Mouse (Mus musculus): ENCODE data around the gene Zc3hav1l.

Zc3hav1l gene

DNA sequence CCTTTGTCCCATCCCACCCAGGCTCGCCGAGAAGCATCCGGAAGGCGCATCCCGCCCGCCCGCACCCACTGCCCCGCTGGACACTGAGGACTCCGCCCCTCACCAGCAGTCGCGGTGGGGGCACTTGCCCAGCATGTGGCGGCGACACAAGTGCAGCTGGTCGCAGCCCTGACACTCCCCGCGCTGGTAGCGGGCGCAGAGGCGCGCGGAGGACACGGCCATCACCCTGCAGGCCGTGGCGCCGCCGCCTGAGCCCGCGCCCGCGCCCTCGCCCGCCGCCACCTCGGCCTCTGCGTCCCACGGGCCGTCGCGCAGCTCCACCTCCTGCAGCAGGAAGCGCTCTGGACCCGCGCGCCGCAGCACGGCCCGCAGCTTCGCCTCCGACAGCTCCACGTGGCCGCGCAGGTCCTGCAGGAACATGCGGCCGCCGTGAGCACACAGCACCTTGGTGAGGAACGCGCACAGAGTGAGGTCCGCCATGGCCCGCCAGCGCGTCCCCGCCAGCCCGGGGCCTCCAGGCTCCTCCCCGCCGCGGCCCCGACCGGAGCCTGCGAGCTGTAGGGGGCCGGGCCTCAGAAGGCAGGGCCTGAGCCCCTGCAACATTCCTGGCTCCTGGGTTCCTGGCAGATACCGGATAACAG lies at the start of gene Zc3hav1l:
TSS of gene Zc3hav1l (minus strand) at position 499 of the 641 bp plus-strand sequence.
- peak; percentile 19 to 48 for DNase-seq (ENCODE audit: low spot score in 2 of 2)

GRCm38 (mm10) chr6:38347875-38348274 lies 48.8 kb upstream of the Zc3hav1l start:
- no peak for DNase-seq (ENCODE audit: low spot score in 2 of 2)

- no peak for DNase-seq (ENCODE audit: low spot score in 2 of 2)
These were observed 46.7 kb upstream of the Zc3hav1l start for GRCm38 (mm10) chr6:38345796-38346195.

DNA sequence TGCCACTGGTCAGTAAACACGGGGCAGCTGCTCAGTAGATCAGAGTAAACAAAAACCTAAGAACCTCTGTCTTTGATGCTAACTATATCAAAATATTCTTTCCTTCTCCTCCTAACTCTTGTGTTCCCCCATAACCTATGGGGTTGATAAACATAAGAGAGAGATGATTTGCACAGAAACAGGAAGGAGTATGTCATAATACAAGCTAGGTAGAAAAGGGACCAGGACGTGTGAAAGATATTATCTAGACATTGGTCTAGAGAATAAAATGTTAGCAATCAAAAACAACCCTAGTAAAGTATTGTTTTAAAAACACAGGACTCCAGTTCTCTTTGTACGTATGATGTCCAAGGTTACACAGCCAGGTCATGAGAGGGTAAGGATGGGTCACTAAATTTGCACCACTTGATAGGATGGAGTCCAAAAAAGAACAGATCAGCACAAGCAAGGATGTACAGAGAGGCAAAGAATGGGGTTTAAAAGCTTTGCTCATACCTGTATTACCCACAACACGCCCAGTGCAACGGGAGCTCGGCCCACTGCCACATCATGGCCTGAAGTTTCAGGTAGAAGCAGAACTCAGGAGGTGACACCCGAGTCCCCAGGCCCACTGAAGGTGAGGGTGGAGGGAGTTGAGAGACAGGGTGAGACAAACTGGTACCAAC lies 45.1 kb upstream of the Zc3hav1l start:
- no peak for DNase-seq (ENCODE audit: low spot score in 2 of 2)

DNA sequence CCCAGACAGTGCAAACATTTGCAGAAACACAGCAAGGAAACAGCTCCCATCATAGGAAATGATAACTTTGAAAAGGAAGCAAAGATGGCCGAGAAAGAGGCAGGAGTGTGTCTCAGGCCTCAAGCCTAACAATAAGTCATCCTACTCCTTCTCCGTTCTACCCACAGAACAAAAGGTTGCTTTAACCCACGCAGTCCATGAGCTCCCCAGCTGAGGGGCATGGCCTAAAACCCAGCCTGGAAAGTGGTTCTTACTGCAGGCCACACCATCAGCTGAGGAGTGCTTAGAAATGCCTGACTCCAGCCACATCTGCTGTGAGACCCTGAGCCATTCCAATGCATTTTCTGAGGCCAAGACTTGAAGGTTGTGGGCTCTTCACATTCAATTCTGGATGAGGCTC lies 44.5 kb upstream of the Zc3hav1l start:
- no peak for DNase-seq (ENCODE audit: low spot score in 2 of 2)

DNA sequence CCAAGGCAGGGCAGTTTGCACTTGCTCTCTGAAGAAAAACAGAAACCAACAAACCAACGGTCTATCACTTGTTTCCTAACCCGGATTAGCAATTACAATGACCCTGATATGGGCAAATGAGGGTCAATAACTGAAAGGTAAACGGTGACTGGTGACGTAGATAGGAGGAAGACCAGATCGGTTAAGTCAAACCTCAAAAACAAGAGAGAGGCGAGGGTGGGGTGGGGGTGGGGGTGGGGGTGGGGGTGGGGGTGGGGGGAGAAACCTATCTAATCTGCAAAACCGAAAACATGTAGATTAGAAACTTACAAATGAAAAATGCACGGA lies 43.6 kb upstream of the Zc3hav1l start:
- no peak for DNase-seq (ENCODE audit: low spot score in 2 of 2)

GRCm38 (mm10) chr6:38341751-38342665 lies 42.9 kb upstream of the Zc3hav1l start:
- DNase-seq (ENCODE audit: low spot score in 2 of 2): no peak

GRCm38 (mm10) chr6:38339078-38339477 lies 40.0 kb upstream of the Zc3hav1l start:
- DNase-seq (ENCODE audit: low spot score in 2 of 2): no peak

DNA sequence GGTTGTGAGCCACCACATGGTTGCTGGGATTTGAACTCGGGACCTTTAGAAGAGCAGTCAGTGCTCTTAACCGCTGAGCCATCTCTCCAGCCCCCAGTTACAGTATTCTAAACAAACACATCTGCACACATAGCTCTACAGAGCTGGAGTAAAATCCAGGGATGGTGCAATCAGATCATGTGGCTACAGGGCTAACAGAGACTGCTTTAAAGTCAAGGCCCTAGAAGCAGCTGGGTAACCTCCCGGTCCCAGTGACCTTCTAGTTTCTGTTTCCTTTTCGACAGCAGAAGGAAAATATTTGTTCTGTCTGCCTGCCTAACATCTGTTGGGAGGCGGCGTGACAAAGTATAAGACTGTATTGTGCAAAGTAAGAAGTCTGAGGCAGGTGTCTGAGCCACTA lies 38.9 kb upstream of the Zc3hav1l start:
- DNase-seq (ENCODE audit: low spot score in 2 of 2): no peak

DNA sequence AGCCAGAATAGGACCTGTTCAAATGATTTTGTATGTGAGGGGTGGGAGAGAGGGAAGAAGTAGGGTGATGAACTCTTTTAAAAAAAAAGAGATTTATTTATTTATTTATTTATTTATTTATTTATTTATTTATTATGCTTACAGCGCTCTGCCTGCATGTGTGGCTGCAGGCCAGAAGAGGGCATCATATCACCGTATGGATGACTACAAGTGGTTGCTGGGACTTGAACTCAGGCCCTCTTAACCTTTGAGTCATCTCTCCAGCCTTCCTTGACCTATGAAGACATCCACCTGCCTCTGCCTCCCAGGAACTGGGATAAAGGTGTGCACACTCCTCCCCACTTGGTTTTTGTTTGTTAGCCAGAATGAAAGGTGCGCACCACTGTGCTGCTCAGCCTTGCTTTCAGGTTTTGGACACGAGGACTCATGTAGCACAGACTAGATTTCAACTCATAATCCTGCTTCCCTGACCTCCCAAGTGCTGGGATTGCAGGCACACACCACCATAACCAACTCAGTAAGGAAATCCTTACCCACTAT lies 38.2 kb upstream of the Zc3hav1l start:
- no peak for DNase-seq (ENCODE audit: low spot score in 2 of 2)

GRCm38 (mm10) chr6:38335264-38335663 lies 36.2 kb upstream of the Zc3hav1l start:
- DNase-seq (ENCODE audit: low spot score in 2 of 2): no peak

- DNase-seq (ENCODE audit: low spot score in 2 of 2): peak; percentile 14 to 31
These were observed 27.5 kb upstream of the Zc3hav1l start for GRCm38 (mm10) chr6:38326596-38326995.

GRCm38 (mm10) chr6:38320621-38321020 lies 21.6 kb upstream of the Zc3hav1l start:
- DNase-seq (ENCODE audit: low spot score in 2 of 2): no peak

DNA sequence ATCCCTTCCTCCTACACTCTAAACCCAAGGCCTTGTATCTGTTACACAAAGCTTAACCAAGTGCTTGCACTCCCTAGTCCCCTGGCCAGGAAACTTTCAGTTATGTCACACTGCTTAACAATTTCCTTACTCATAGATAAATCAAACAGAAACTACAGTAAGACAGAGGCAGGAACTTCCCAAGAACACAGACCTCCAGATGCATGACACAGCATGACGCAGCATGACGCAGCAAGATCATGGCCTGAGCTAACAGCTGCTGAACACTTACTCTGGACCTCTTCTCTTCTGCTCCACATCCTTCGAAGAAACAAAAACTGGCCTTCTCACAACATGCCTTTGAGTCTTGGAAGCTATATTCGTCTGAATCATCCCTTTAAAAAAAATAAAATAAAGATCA lies 17.0 kb upstream of the Zc3hav1l start:
- DNase-seq (ENCODE audit: low spot score in 2 of 2): no peak

GRCm38 (mm10) chr6:38309741-38310140 lies 10.7 kb upstream of the Zc3hav1l start:
- no peak for DNase-seq (ENCODE audit: low spot score in 2 of 2)

GRCm38 (mm10) chr6:38304981-38305380 lies 5.9 kb upstream of the Zc3hav1l start:
- no peak for DNase-seq (ENCODE audit: low spot score in 2 of 2)

DNA sequence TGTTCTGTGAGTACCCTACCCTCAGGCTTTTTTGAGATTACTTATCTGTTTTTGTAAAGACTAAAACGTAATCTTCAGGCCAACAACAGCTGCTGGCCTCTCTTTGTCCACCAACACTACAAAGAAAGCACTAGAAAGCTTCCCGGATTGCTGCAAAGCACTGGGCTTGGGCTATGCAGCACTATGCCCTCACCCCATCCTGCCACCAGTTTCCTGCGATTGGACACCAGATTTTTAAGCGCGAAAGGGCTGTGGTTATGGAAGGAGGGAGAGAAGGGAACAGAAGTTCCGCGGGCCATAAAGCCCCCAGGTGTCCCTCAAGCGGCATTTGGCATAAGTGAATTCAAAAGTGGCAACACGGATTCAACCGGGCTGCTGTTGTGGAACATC lies 818 bp downstream of the Zc3hav1l start:
- no peak for DNase-seq (ENCODE audit: low spot score in 2 of 2)

GRCm38 (mm10) chr6:38297580-38298245 lies 1.3 kb downstream of the Zc3hav1l start:
- DNase-seq (ENCODE audit: low spot score in 2 of 2): no peak

DNA sequence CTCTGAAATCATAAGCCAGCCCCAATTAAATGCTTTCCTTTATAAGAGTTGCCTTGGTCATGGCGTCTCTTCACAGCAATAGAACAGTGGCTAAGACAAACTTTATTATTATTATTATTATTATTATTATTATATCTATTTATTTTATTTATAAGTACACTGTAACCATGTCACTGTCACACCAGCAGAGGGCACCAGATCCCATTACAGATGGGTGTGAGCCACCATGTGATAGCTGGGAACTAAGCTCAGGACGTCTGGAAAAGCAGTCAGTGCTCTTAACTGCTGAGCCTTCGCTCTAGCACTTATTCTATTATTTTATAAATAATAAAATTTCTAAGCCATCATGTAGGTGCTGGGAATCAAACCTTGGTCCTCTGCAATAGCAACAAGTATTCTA lies 5.4 kb downstream of the Zc3hav1l start:
- no peak for DNase-seq (ENCODE audit: low spot score in 2 of 2)

- no peak for DNase-seq (ENCODE audit: low spot score in 2 of 2)
These were observed 6.0 kb downstream of the Zc3hav1l start for GRCm38 (mm10) chr6:38292871-38293646.

GRCm38 (mm10) chr6:38284422-38284821 lies 14.6 kb downstream of the Zc3hav1l start:
- DNase-seq (ENCODE audit: low spot score in 2 of 2): no peak
